ENCODE assay signal across 8 mouse cellular contexts in genomic region chr17:47394223-47394869, GRCm38 (mm10). TPM values are rescaled to one million over a fixed set of nuclear protein-coding genes. Genes with fewer than 3 reads are reported as not detected.
A peak's percentile ranks its signal among the peaks of the same experiment; 100 is the strongest.
DNase-seq lines count a peak whose midpoint lies in the region; ATAC-seq and TF ChIP-seq lines count a peak whose summit lies in the region.

No protein-coding gene starts in this region.

- no peak for DNase-seq in testis, postnatal 14 days (ENCODE audit: low spot score)
- peak; percentile 29 for DNase-seq in kidney, adult 18-20 months
- DNase-seq in lung, postnatal 36 days = peak; percentile 27
- no peak for DNase-seq in right cerebral cortex, adult 2 months (ENCODE audit: low spot score in 2 of 2)
- DNase-seq in layer of hippocampus, postnatal 25 days (ENCODE audit: extremely low spot score in 1 of 2, low spot score in 1 of 2) = no peak

- no peak for ATAC-seq in forebrain, embryonic 16.5 days
- no peak for ATAC-seq in stomach, embryonic 14.5 days (ENCODE audit: insufficient number of reproducible peaks, insufficient read depth, low FRiP score, low read depth)

- no peak overlapping the region for H3K27ac ChIP-seq in testis, adult 2 months (ENCODE audit: control insufficient read depth, insufficient read depth, low read depth, low read length)
- H3K27ac ChIP-seq in forebrain, embryonic 16.5 days (ENCODE audit: low read length) = no peak overlapping the region
- H3K27ac ChIP-seq in stomach, embryonic 14.5 days (ENCODE audit: low read length) = no peak overlapping the region

- H3K9me3 ChIP-seq in forebrain, embryonic 16.5 days (ENCODE audit: control insufficient read depth, low read length) = no peaks in the 10 kb centered on the region
- no peaks in the 10 kb centered on the region for H3K9me3 ChIP-seq in stomach, embryonic 14.5 days (ENCODE audit: control insufficient read depth, low read depth, low read length)

- H3K4me3 ChIP-seq in testis, adult 2 months (ENCODE audit: control insufficient read depth, low read depth, low read length) = peak overlapping the region; percentile 47
- no peak overlapping the region for H3K4me3 ChIP-seq in forebrain, embryonic 16.5 days (replicated peaks; ENCODE audit: low read length)
- H3K4me3 ChIP-seq in stomach, embryonic 14.5 days (ENCODE audit: low read depth, low read length) = peak overlapping the region; percentile 25; the same call in 1 of the 2 replicates

- H3K27me3 ChIP-seq in testis, adult 2 months (ENCODE audit: control insufficient read depth, insufficient read depth, low read length) = no peaks in the 10 kb centered on the region; the same call in 1 of the 2 replicates
- peaks cover 26% of the 10 kb centered on the region for H3K27me3 ChIP-seq in forebrain, embryonic 16.5 days (replicated peaks; ENCODE audit: control insufficient read depth, insufficient read depth, low read length)
- H3K27me3 ChIP-seq in stomach, embryonic 14.5 days (ENCODE audit: control insufficient read depth, insufficient read depth, low read length) = no peaks in the 10 kb centered on the region

- no peak for TF ChIP-seq CTCF in testis, adult 2 months (IDR thresholded peaks at IDR 0.05; ENCODE audit: control insufficient read depth, insufficient read depth, insufficient replicate concordance, low read depth, low read length)

- peak overlapping the region; percentile 44 for H3K4me2 ChIP-seq in forebrain, embryonic 16.5 days (ENCODE audit: low read length)
- H3K4me2 ChIP-seq in stomach, embryonic 14.5 days (replicated peaks; ENCODE audit: low read depth, low read length) = peak overlapping the region; percentile 37

- WGBS in forebrain, embryonic 16.5 days = 21% methylated on average over 24 of the region's 24 CpGs
- WGBS in stomach, embryonic 14.5 days = 28% methylated on average over 24 of the region's 24 CpGs

- no peaks in the 10 kb centered on the region for H3K36me3 ChIP-seq in testis, adult 2 months (ENCODE audit: control insufficient read depth, insufficient read depth, low read length)
- H3K36me3 ChIP-seq in forebrain, embryonic 16.5 days (ENCODE audit: control insufficient read depth, insufficient read depth) = no peaks in the 10 kb centered on the region
- H3K36me3 ChIP-seq in stomach, embryonic 14.5 days (ENCODE audit: control insufficient read depth, insufficient read depth, low read length) = no peaks in the 10 kb centered on the region

- H3K4me1 ChIP-seq in testis, adult 2 months (ENCODE audit: control insufficient read depth, insufficient read depth, low read length) = peaks cover 23% of the 10 kb centered on the region
- peaks cover 9% of the 10 kb centered on the region for H3K4me1 ChIP-seq in forebrain, embryonic 16.5 days (replicated peaks; ENCODE audit: control insufficient read depth, insufficient read depth, low read length)
- peaks cover 6% of the 10 kb centered on the region; the same call in 1 of the 2 replicates for H3K4me1 ChIP-seq in stomach, embryonic 14.5 days (ENCODE audit: control insufficient read depth, insufficient read depth, low read length)

- no peak overlapping the region for H3K9ac ChIP-seq in forebrain, embryonic 16.5 days (replicated peaks; ENCODE audit: low read depth, low read length)
- 0 out of 2 replicates have a peak overlapping the region, but pooled peaks have one; percentile 18 for H3K9ac ChIP-seq in stomach, embryonic 14.5 days (replicated peaks; ENCODE audit: low read depth, low read length)

- no peak for TF ChIP-seq POLR2A in testis, adult 2 months (IDR thresholded peaks at IDR 0.05; ENCODE audit: control insufficient read depth, low read depth, low read length)

RNA-seq across cellular contexts. Expression of gene Guca1a, which starts 6.0 kb away (rescaled TPM):
- polyA plus RNA-seq in testis, adult 2 months (2012; rRNA removed) = 10.1 and 15.0 TPM in 2 replicates
- 0.67 TPM in 1 of 2 replicates, not detected in the other for polyA plus RNA-seq in forebrain, embryonic 16.5 days (2015; fragmentation: Nextera tagmentation; extraction: Ambion mirVana)
- polyA plus RNA-seq in stomach, embryonic 14.5 days (2014; fragmentation: Nextera tagmentation; extraction: Ambion mirVana) = 2.7 and 6.0 TPM in 2 replicates
- total RNA-seq in layer of hippocampus, postnatal 25 days (2021) = under 1 TPM in 1 of 2 experiments, not detected in 1; 0.42 TPM

RNA-seq across cellular contexts. Expression of gene Guca1b, which starts 9.2 kb away (rescaled TPM):
- polyA plus RNA-seq in testis, adult 2 months (2012; rRNA removed) = 0.26 and 0.36 TPM in 2 replicates
- 0.29 and 0.37 TPM in 2 replicates for polyA plus RNA-seq in forebrain, embryonic 16.5 days (2015; fragmentation: Nextera tagmentation; extraction: Ambion mirVana)
- polyA plus RNA-seq in stomach, embryonic 14.5 days (2014; fragmentation: Nextera tagmentation; extraction: Ambion mirVana) = 0.25 and 0.31 TPM in 2 replicates
- 1 to 10 TPM in 1 of 2 experiments, under 1 TPM in 1; 0.98 to 1.0 TPM for total RNA-seq in layer of hippocampus, postnatal 25 days (2021)

RNA-seq across cellular contexts. Expression of gene Mrps10, which starts 25.7 kb away (rescaled TPM):
- 20.5 and 21.3 TPM in 2 replicates for polyA plus RNA-seq in testis, adult 2 months (2012; rRNA removed)
- polyA plus RNA-seq in forebrain, embryonic 16.5 days (2015; fragmentation: Nextera tagmentation; extraction: Ambion mirVana) = 72.2 and 74.1 TPM in 2 replicates
- 70.3 and 72.3 TPM in 2 replicates for polyA plus RNA-seq in stomach, embryonic 14.5 days (2014; fragmentation: Nextera tagmentation; extraction: Ambion mirVana)
- 10 to 100 TPM; 26.4 to 32.5 TPM for total RNA-seq in layer of hippocampus, postnatal 25 days (2021)

RNA-seq across cellular contexts. Expression of gene AI661453, which starts 42.1 kb away (rescaled TPM):
- 0.53 and 0.81 TPM in 2 replicates for polyA plus RNA-seq in testis, adult 2 months (2012; rRNA removed)
- polyA plus RNA-seq in forebrain, embryonic 16.5 days (2015; fragmentation: Nextera tagmentation; extraction: Ambion mirVana) = 0.19 and 0.22 TPM in 2 replicates
- 4.7 and 4.8 TPM in 2 replicates for polyA plus RNA-seq in stomach, embryonic 14.5 days (2014; fragmentation: Nextera tagmentation; extraction: Ambion mirVana)
- total RNA-seq in layer of hippocampus, postnatal 25 days (2021) = under 1 TPM; 0.19 to 0.52 TPM

RNA-seq across cellular contexts. Expression of gene 1700001C19Rik, which starts 42.8 kb away (rescaled TPM):
- 545 and 576 TPM in 2 replicates for polyA plus RNA-seq in testis, adult 2 months (2012; rRNA removed)
- polyA plus RNA-seq in forebrain, embryonic 16.5 days (2015; fragmentation: Nextera tagmentation; extraction: Ambion mirVana) = 0.55 and 0.86 TPM in 2 replicates
- polyA plus RNA-seq in stomach, embryonic 14.5 days (2014; fragmentation: Nextera tagmentation; extraction: Ambion mirVana) = 0.31 and 0.58 TPM in 2 replicates
- not detected for total RNA-seq in layer of hippocampus, postnatal 25 days (2021)

Comparison
In these comparisons a context has a peak if more than half of its experiments do, and no peak if none do; other contexts are left out.
1. DNase-seq: peak in kidney, adult 18-20 months (single experiment) and lung, postnatal 36 days (single experiment); none in testis, postnatal 14 days (single experiment), right cerebral cortex, adult 2 months (0 of 2) and layer of hippocampus, postnatal 25 days (0 of 2).